Mouse (Mus musculus) heart, adult 2 months (tissue): ENCODE measurements around the gene Vwa8. TPM values are rescaled to one million over a fixed set of nuclear protein-coding genes. Genes with fewer than 3 reads are reported as not detected.

Experiments used
- DNase-seq, 2 experiments: peaks; one replicate each; pipeline ENCODE4 v3.0.0; 2021
- H3K27ac ChIP-seq: fragments of 200-600 bp; 2 replicates; pipeline ENCODE4 v1.8.1; 2022
- H3K27me3 ChIP-seq: fragments of 200-500 bp; 2 replicates; pipeline ENCODE4 v1.6.1; 2012; ENCODE audit warnings: mild to moderate bottlenecking, low read length, inconsistent platforms, mixed read lengths; ENCODE audit not compliant: control insufficient read depth, insufficient read depth
- H3K36me3 ChIP-seq: fragments of 200-500 bp; 2 replicates; pipeline ENCODE4 v1.6.1; 2012; ENCODE audit warnings: low read length, inconsistent platforms; ENCODE audit not compliant: control insufficient read depth, insufficient read depth
- H3K4me1 ChIP-seq: fragments of 200-500 bp; 2 replicates; pipeline ENCODE4 v1.6.1; 2011; ENCODE audit warnings: low read length; ENCODE audit not compliant: control insufficient read depth, insufficient read depth
- H3K4me3 ChIP-seq: fragments of 200-600 bp; 2 replicates; pipeline ENCODE4 v1.8.1; 2022
- H3K79me2 ChIP-seq: fragments of 200-500 bp; replicated peaks from 2 replicates; pipeline ENCODE4 v1.6.1; 2012; ENCODE audit warnings: mild to moderate bottlenecking, inconsistent platforms, low read length, moderate library complexity, mixed read lengths; ENCODE audit not compliant: control insufficient read depth, insufficient read depth
- H3K9ac ChIP-seq: fragments of 200-500 bp; 2 replicates; pipeline ENCODE4 v1.6.1; 2012; ENCODE audit warnings: low read depth, mild to moderate bottlenecking, control low read depth, inconsistent platforms, low read length, mixed read lengths
- CTCF ChIP-seq: fragments of 200-600 bp; IDR thresholded peaks from 2 replicates; pipeline ENCODE4 v1.8.1; 2022; ENCODE audit warnings: antibody characterized with exemption, mild to moderate bottlenecking, moderate library complexity
- EP300 ChIP-seq: fragments of 200-500 bp; IDR thresholded peaks from 2 replicates; pipeline ENCODE4 v1.6.1; 2011; ENCODE audit warnings: low read depth, low read length, control low read depth; ENCODE audit not compliant: insufficient read depth
- POLR2A ChIP-seq: fragments of 200-500 bp; IDR thresholded peaks from 2 replicates; pipeline ENCODE4 v1.6.1; 2011; ENCODE audit warnings: mild to moderate bottlenecking, low read depth, low read length, control low read depth; ENCODE audit not compliant: insufficient read depth
- WGBS: fragments of 180-500 bp; shearing (Covaris S2); methylation state at CpG from one replicate; pipeline ENCODE4 v1.1.7; 2018; 5-methylcytosine and 5-hydroxymethylcytosine counted together
- intact Hi-C: fragments of 180-260 bp; cut with DNase I; formaldehyde crosslinking; loops from one replicate; pipeline ENCODE4 v1.15.1; 2025
- polyA plus RNA-seq: library from polyadenylated mRNA; depleted of rRNA; stranded (reverse); fragments of >200 nt; gene quantifications from 2 replicates; pipeline ENCODE4 v1.2.3, GENCODE M21; 2012
- total RNA-seq, 2 experiments: library from RNA; stranded (reverse); gene quantifications; 2 replicates each; pipeline ENCODE4 v1.2.3; 2021

Vwa8 gene
- total and polyA plus RNA-seq, 3 experiments = 58.8 to 177 (median 150) TPM

GRCm38 (mm10) chr14:79047956-79048355 lies 199.1 kb downstream of the Vwa8 start:
- H3K4me3 ChIP-seq = no peak overlapping the region
- DNase-seq = peak in 1 of 2 experiments; percentile 20
- 55% methylated on average over 6 of the region's 6 CpGs for WGBS

GRCm38 (mm10) chr14:79049544-79049943 lies 200.7 kb downstream of the Vwa8 start:
- no peaks in the 10 kb centered on the region for H3K36me3 ChIP-seq
- TF ChIP-seq POLR2A (no peak), EP300 (no peak), CTCF (no peak)
- no peak overlapping the region for H3K4me3 ChIP-seq
- H3K79me2 ChIP-seq = no peaks in the 10 kb centered on the region
- no peak overlapping the region for H3K9ac ChIP-seq
- WGBS = 77% methylated on average over 11 of the region's 11 CpGs
- intact Hi-C loops = no loop called here
- peaks cover 1% of the 10 kb centered on the region; the same call in 1 of the 2 replicates for H3K4me1 ChIP-seq
- DNase-seq = no peak
- no peak overlapping the region for H3K27ac ChIP-seq
- no peaks in the 10 kb centered on the region for H3K27me3 ChIP-seq

More at GRCm38 (mm10) chr14:79047956-79048355, 199.1 kb downstream of the Vwa8 start:
- peaks cover 1% of the 10 kb centered on the region; the same call in 1 of the 2 replicates for H3K4me1 ChIP-seq
- H3K79me2 ChIP-seq = no peaks in the 10 kb centered on the region
- no peak for TF ChIP-seq CTCF
- TF ChIP-seq EP300 = no peak
- TF ChIP-seq POLR2A = no peak
- H3K27me3 ChIP-seq = no peaks in the 10 kb centered on the region
- no peaks in the 10 kb centered on the region for H3K36me3 ChIP-seq
- no peak overlapping the region for H3K27ac ChIP-seq
- intact Hi-C loops = no loop called here
- no peak overlapping the region for H3K9ac ChIP-seq

- Histone ChIP-seq H3K27ac (no peak overlapping the region), H3K79me2 (no peaks in the 10 kb centered on the region), H3K4me1 (no peaks in the 10 kb centered on the region), H3K4me3 (no peak overlapping the region), H3K9ac (no peak overlapping the region), H3K27me3 (no peaks in the 10 kb centered on the region), H3K36me3 (no peaks in the 10 kb centered on the region; the same call in 1 of the 2 replicates)
- DNase-seq = no peak
- 82% methylated on average over 3 of the region's 3 CpGs for WGBS
- intact Hi-C loops = no loop called here
- TF ChIP-seq EP300 (no peak), POLR2A (no peak), CTCF (no peak)
These were observed 216.8 kb downstream of the Vwa8 start for GRCm38 (mm10) chr14:79065636-79066035.

GRCm38 (mm10) chr14:79069515-79069914 lies 220.7 kb downstream of the Vwa8 start:
- H3K27ac ChIP-seq = no peak overlapping the region
- no peaks in the 10 kb centered on the region for H3K27me3 ChIP-seq
- no peak overlapping the region for H3K9ac ChIP-seq
- H3K36me3 ChIP-seq = no peaks in the 10 kb centered on the region
- no peak for TF ChIP-seq EP300
- no peak for TF ChIP-seq CTCF
- H3K4me1 ChIP-seq = no peaks in the 10 kb centered on the region
- DNase-seq = no peak
- WGBS = 95% methylated on average over 1 of the region's 1 CpGs
- no peak overlapping the region for H3K4me3 ChIP-seq
- intact Hi-C loops = no loop called here
- H3K79me2 ChIP-seq = no peaks in the 10 kb centered on the region

- no peak overlapping the region for H3K27ac ChIP-seq
- intact Hi-C loops = no loop called here
- WGBS = 43% methylated on average over 8 of the region's 8 CpGs
- no peak overlapping the region for H3K9ac ChIP-seq
- TF ChIP-seq EP300 (0 out of 2 replicates have a peak, but pooled peaks have one; percentile 33), CTCF (peak; percentile 22), POLR2A (no peak)
- peaks cover 3% of the 10 kb centered on the region for H3K4me1 ChIP-seq
- H3K27me3 ChIP-seq = no peaks in the 10 kb centered on the region
- H3K36me3 ChIP-seq = peaks cover 5% of the 10 kb centered on the region
- DNase-seq = peak; percentile 50 to 63
- no peaks in the 10 kb centered on the region for H3K79me2 ChIP-seq
- no peak overlapping the region for H3K4me3 ChIP-seq
These were observed 225.9 kb downstream of the Vwa8 start for GRCm38 (mm10) chr14:79074786-79075185.

GRCm38 (mm10) chr14:79076560-79077300 lies 227.9 kb downstream of the Vwa8 start:
- intact Hi-C loops = no loop called here
- Histone ChIP-seq H3K27me3 (no peaks in the 10 kb centered on the region), H3K79me2 (no peaks in the 10 kb centered on the region), H3K36me3 (peaks cover 5% of the 10 kb centered on the region), H3K4me3 (no peak overlapping the region), H3K4me1 (peaks cover 3% of the 10 kb centered on the region), H3K9ac (no peak overlapping the region), H3K27ac (peak overlapping the region; percentile 20)
- TF ChIP-seq CTCF (no peak), EP300 (no peak), POLR2A (no peak)
- 56% methylated on average over 9 of the region's 9 CpGs for WGBS
- DNase-seq = peak in 1 of 2 experiments; percentile 21
